26 mouse cellular contexts compared by ENCODE assay signal in genomic region chr10:84996366-84996765, GRCm38 (mm10).
A peak's percentile ranks its signal among the peaks of the same experiment; 100 is the strongest.
DNase-seq lines count a peak whose midpoint lies in the region; ATAC-seq lines count a peak whose summit lies in the region.
"Had no signal": no experiment of that assay in that cellular context is flagged by ENCODE, and none has a peak within 500 bp of the region (broad histone marks: within the 10 kb centered on the region; RNA-seq: fewer than 3 reads in every experiment).

No protein-coding gene starts in this region.

- H3K4me2 ChIP-seq in lung, embryonic 16.5 days (ENCODE audit: low read depth, low read length) = no peak overlapping the region
- no peak overlapping the region for H3K4me2 ChIP-seq in midbrain, embryonic 15.5 days
- H3K4me2 ChIP-seq: embryonic facial prominence, embryonic 13.5 days; forebrain, embryonic 12.5 days; forebrain, embryonic 15.5 days; heart, embryonic 13.5 days; hindbrain, embryonic 12.5 days; hindbrain, embryonic 15.5 days had no signal

- ATAC-seq in lung, embryonic 16.5 days (ENCODE audit: low read depth) = peak; percentile 72
- no peak for ATAC-seq in midbrain, embryonic 15.5 days (replicated peaks)
- ATAC-seq: forebrain, embryonic 15.5 days had no signal

- no peaks in the 10 kb centered on the region for H3K4me1 ChIP-seq in lung, embryonic 16.5 days (replicated peaks; ENCODE audit: control insufficient read depth, insufficient read depth, low read length)
- peaks cover 30% of the 10 kb centered on the region for H3K4me1 ChIP-seq in midbrain, embryonic 10.5 days
- peaks cover 15% of the 10 kb centered on the region for H3K4me1 ChIP-seq in midbrain, embryonic 15.5 days
- H3K4me1 ChIP-seq: embryonic facial prominence, embryonic 13.5 days; forebrain, embryonic 15.5 days had no signal

- WGBS in lung, embryonic 16.5 days = 59% methylated on average over 6 of the region's 6 CpGs
- 84% methylated on average over 6 of the region's 6 CpGs for WGBS in midbrain, embryonic 10.5 days
- 69% methylated on average over 6 of the region's 6 CpGs for WGBS in midbrain, embryonic 15.5 days

- no peaks in the 10 kb centered on the region for H3K27me3 ChIP-seq in lung, embryonic 16.5 days (ENCODE audit: control insufficient read depth, insufficient read depth, low read depth, low read length)
- no peaks in the 10 kb centered on the region for H3K27me3 ChIP-seq in midbrain, embryonic 10.5 days (ENCODE audit: low read depth, poor library complexity, severe bottlenecking)
- no peaks in the 10 kb centered on the region for H3K27me3 ChIP-seq in midbrain, embryonic 15.5 days (replicated peaks)
- H3K27me3 ChIP-seq: embryonic facial prominence, embryonic 13.5 days; forebrain, embryonic 12.5 days; forebrain, embryonic 15.5 days; heart, embryonic 13.5 days; hindbrain, embryonic 12.5 days; hindbrain, embryonic 15.5 days had no signal

- DNase-seq in gastrocnemius, postnatal 10 days = peak; percentile 1
- DNase-seq in gastrocnemius, postnatal 36 days = no peak
- DNase-seq in lung, postnatal 10 days = no peak
- DNase-seq in midbrain, embryonic 10.5 days (ENCODE audit: low spot score) = no peak
- DNase-seq in R1 (ENCODE audit: low read depth, low spot score) = peak; percentile 50
- no peak for DNase-seq in kidney, postnatal 10 days
- DNase-seq: adrenal gland, adult 2 months; adrenal gland, postnatal 14 days; cerebellum, adult 11 months; cerebellum, adult 2 months; cerebellum, adult 9-11 months; cerebellum, postnatal 25 days; heart, adult 2 months; heart, postnatal 14 days; heart, postnatal 4 days had no signal

- peaks cover 8% of the 10 kb centered on the region; the same call in 1 of the 2 replicates for H3K36me3 ChIP-seq in lung, embryonic 16.5 days (ENCODE audit: control insufficient read depth, insufficient read depth, low read length)
- H3K36me3 ChIP-seq in midbrain, embryonic 10.5 days = peaks cover 38% of the 10 kb centered on the region
- H3K36me3 ChIP-seq in midbrain, embryonic 15.5 days (replicated peaks) = 0 out of 2 replicates have a peak, but pooled peaks cover 5% of the 10 kb centered on the region
- H3K36me3 ChIP-seq: forebrain, embryonic 15.5 days had no signal

- H3K27ac ChIP-seq in lung, embryonic 16.5 days (ENCODE audit: low read length) = no peak overlapping the region
- 0 out of 2 replicates have a peak overlapping the region, but pooled peaks have one; percentile 55 for H3K27ac ChIP-seq in midbrain, embryonic 10.5 days (replicated peaks)
- no peak overlapping the region for H3K27ac ChIP-seq in midbrain, embryonic 15.5 days
- H3K27ac ChIP-seq: embryonic facial prominence, embryonic 10.5 days; embryonic facial prominence, embryonic 13.5 days; forebrain, embryonic 12.5 days; forebrain, embryonic 15.5 days; heart, adult 2 months; heart, embryonic 10.5 days; heart, embryonic 13.5 days; hindbrain, embryonic 12.5 days; hindbrain, embryonic 15.5 days had no signal

- intact Hi-C loops in gastrocnemius, postnatal 36 days (cut with DNase I) = no loop called here

- H3K9ac ChIP-seq in lung, embryonic 16.5 days (ENCODE audit: low read length) = no peak overlapping the region
- H3K9ac ChIP-seq in midbrain, embryonic 15.5 days = no peak overlapping the region
- H3K9ac ChIP-seq: embryonic facial prominence, embryonic 13.5 days; forebrain, embryonic 12.5 days; forebrain, embryonic 15.5 days; hindbrain, embryonic 12.5 days; hindbrain, embryonic 15.5 days had no signal

- H3K4me3 ChIP-seq in lung, embryonic 16.5 days (ENCODE audit: low read length) = no peak overlapping the region
- H3K4me3 ChIP-seq in midbrain, embryonic 10.5 days = no peak overlapping the region
- H3K4me3 ChIP-seq in midbrain, embryonic 15.5 days = no peak overlapping the region
- H3K4me3 ChIP-seq: embryonic facial prominence, embryonic 10.5 days; embryonic facial prominence, embryonic 13.5 days; erythroblast, embryonic 14.5 days; forebrain, embryonic 12.5 days; forebrain, embryonic 15.5 days; heart, adult 2 months; heart, embryonic 10.5 days; heart, embryonic 13.5 days; hindbrain, embryonic 12.5 days; hindbrain, embryonic 15.5 days had no signal

- H3K9me3 ChIP-seq in lung, embryonic 16.5 days (ENCODE audit: control insufficient read depth, low read length) = no peaks in the 10 kb centered on the region
- H3K9me3 ChIP-seq in midbrain, embryonic 10.5 days (replicated peaks) = no peaks in the 10 kb centered on the region
- H3K9me3 ChIP-seq in midbrain, embryonic 15.5 days = no peaks in the 10 kb centered on the region
- H3K9me3 ChIP-seq: embryonic facial prominence, embryonic 10.5 days; embryonic facial prominence, embryonic 13.5 days; forebrain, embryonic 12.5 days; forebrain, embryonic 15.5 days; heart, embryonic 10.5 days; heart, embryonic 13.5 days; hindbrain, embryonic 12.5 days; hindbrain, embryonic 15.5 days had no signal

Comparison
In these comparisons a context has a peak if more than half of its experiments do, and no peak if none do; other contexts are left out.
1. DNase-seq: peak in gastrocnemius, postnatal 10 days (single experiment) and R1 (single experiment); none in gastrocnemius, postnatal 36 days (0 of 2), lung, postnatal 10 days (single experiment), midbrain, embryonic 10.5 days (single experiment) and kidney, postnatal 10 days (single experiment).